Mouse (Mus musculus): ENCODE measurements around the gene Tssk3.

Tssk3 gene

GRCm38 (mm10) chr4:129448713-129449112, 42.1 kb downstream of the Tssk3 start:
- DNase-seq (ENCODE audit: low spot score in 2 of 2) = no peak

- DNase-seq (ENCODE audit: low spot score in 2 of 2) = peak in 1 of 2 experiments; percentile 24
Measured at GRCm38 (mm10) chr4:129447778-129448563, 42.9 kb downstream of the Tssk3 start.

DNA sequence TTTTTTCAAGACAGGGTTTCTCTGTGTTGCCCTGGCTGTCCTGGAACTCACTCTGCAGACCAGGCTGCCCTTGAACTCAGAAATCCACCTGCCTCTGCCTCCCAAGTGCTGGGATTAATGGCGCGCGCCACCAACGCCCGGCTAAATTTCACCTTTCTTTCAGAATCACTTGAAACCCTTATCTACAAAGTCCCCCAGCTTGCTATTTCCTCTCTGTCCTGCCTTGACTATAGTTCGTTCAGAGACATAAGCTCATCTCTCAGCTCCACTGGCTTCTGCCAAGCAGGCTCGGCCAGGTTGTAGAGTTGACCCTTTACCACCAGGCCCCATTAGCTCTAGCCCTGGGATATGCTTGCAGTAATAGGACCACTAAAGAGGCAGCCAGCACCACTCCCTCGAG, 43.5 kb downstream of the Tssk3 start:
- DNase-seq (ENCODE audit: low spot score in 2 of 2) = no peak

GRCm38 (mm10) chr4:129441145-129441544, 49.7 kb downstream of the Tssk3 start:
- no peak for DNase-seq (ENCODE audit: low spot score in 2 of 2)

DNA sequence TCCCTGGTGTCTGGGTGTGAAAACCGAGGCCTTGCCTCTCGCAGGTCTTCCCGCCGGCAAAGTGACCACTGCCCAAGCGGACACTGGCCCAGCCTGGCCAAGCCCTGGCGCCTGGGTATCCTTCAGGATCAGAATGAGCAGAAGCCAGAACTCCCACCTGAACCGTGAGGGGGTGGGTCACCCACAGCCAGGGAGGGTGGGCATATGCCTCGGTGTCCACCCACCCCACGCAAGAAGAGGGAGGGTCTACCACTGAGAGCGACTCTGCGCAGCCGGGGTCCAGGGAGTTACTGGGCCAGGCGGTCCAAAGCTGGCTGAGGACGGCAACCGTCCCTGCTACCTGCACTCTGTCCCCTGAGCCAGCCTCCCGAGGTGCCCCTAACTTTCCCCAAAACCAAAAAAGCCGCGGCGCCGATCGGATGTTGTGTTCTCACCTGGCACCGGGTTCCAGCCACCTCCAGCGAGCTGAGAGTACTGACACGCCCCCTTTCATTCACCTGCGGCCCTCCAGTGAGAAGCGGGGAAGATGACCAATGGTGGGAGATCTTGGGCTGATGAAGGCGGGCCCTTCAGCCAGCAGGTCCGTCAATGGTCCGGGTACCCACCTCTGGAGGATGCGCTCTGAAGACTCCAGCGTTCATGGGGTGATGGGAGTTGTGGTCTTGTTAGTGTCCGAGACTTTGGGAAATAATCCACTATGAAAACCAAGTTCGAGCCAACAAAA, 50.3 kb downstream of the Tssk3 start, which contains the start of gene Zbtb8b:
Gene Zbtb8b, minus strand, starts transcription at position 514 of the 724 bp plus-strand sequence.
- peak; percentile 43 to 44 for DNase-seq (ENCODE audit: low spot score in 2 of 2)

All from urinary bladder, adult 18-20 months (tissue).